Mouse (Mus musculus) midbrain, postnatal 0 days (tissue): Measurements from ENCODE around the gene Rhoh. TPM values are rescaled to one million over a fixed set of nuclear protein-coding genes. Genes with fewer than 3 reads are reported as not detected.

Experiments used
- ATAC-seq: fragments of 200-750 bp; cut with Nextera tagmentation; 2 replicates; pipeline ENCODE4 v1.8.0; 2017; ENCODE audit warnings: moderate number of reproducible peaks, mild to moderate bottlenecking, moderate TSS enrichment, moderate library complexity; ENCODE audit not compliant: low FRiP score
- DNase-seq: peaks from one replicate; pipeline ENCODE4 v3.0.0-alpha.2; 2015; ENCODE audit warnings: low spot score
- H3K27ac ChIP-seq: fragments of 300-500 bp; sonication (generic); 2 replicates; pipeline ENCODE4 v1.5.1; 2014; ENCODE audit warnings: low read depth, mild to moderate bottlenecking, low read length, mixed read lengths
- H3K27me3 ChIP-seq: fragments of 300-500 bp; sonication (generic); 2 replicates; pipeline ENCODE4 v1.6.1; 2014; ENCODE audit warnings: low read length, control low read depth, mixed read lengths; ENCODE audit not compliant: insufficient read depth
- H3K36me3 ChIP-seq: fragments of 300-500 bp; sonication (generic); 2 replicates; pipeline ENCODE4 v1.6.1; 2014; ENCODE audit warnings: low read length, control low read depth, mixed read lengths; ENCODE audit not compliant: insufficient read depth
- H3K4me1 ChIP-seq: fragments of 300-500 bp; sonication (generic); 2 replicates; pipeline ENCODE4 v1.6.1; 2014; ENCODE audit warnings: mild to moderate bottlenecking, control low read depth, antibody characterized with exemption, low read length, mixed read lengths; ENCODE audit not compliant: insufficient read depth
- H3K4me2 ChIP-seq: fragments of 300-500 bp; sonication (generic); 2 replicates; pipeline ENCODE4 v1.6.1; 2014; ENCODE audit warnings: low read depth, mild to moderate bottlenecking, low read length, mixed read lengths; ENCODE audit not compliant: poor library complexity, severe bottlenecking
- H3K4me3 ChIP-seq: fragments of 300-500 bp; sonication (generic); 2 replicates; pipeline ENCODE4 v1.5.1; 2014; ENCODE audit warnings: low read depth, mild to moderate bottlenecking, low read length, moderate library complexity
- H3K9ac ChIP-seq: fragments of 300-500 bp; sonication (generic); replicated peaks from 2 replicates; pipeline ENCODE4 v1.6.1; 2014; ENCODE audit warnings: mild to moderate bottlenecking, low read length, moderate library complexity, mixed read lengths; ENCODE audit not compliant: poor library complexity, severe bottlenecking
- H3K9me3 ChIP-seq: fragments of 300-500 bp; sonication (generic); 2 replicates; pipeline ENCODE4 v1.6.1; 2016; ENCODE audit warnings: low read length, control low read depth
- CTCF ChIP-seq: IDR thresholded peaks from 2 replicates; pipeline ENCODE4 v1.5.1; 2016; ENCODE audit warnings: antibody characterized with exemption, mild to moderate bottlenecking
- WGBS: fragments of 180-500 bp; shearing (Covaris S2); extraction: QIAGEN DNeasy Blood & Tissue Kit; methylation state at CpG from one replicate; pipeline ENCODE4 v1.1.7; 2014; 5-methylcytosine and 5-hydroxymethylcytosine counted together
- polyA plus RNA-seq: library from polyadenylated mRNA; unstranded; fragments of >200 nt; fragmentation: Nextera tagmentation; extraction: Ambion mirVana; gene quantifications from 2 replicates; pipeline ENCODE4 v1.2.1, GENCODE M21; 2015
- total RNA-seq: library from RNA; depleted of rRNA; stranded (reverse); fragments of >200 nt; gene quantifications from 2 replicates; pipeline ENCODE4 v1.2.3, GENCODE M21; 2014

Rhoh gene
- total and polyA plus RNA-seq, 2 experiments from 2014 or later: 0.33 to 0.51 TPM

DNA sequence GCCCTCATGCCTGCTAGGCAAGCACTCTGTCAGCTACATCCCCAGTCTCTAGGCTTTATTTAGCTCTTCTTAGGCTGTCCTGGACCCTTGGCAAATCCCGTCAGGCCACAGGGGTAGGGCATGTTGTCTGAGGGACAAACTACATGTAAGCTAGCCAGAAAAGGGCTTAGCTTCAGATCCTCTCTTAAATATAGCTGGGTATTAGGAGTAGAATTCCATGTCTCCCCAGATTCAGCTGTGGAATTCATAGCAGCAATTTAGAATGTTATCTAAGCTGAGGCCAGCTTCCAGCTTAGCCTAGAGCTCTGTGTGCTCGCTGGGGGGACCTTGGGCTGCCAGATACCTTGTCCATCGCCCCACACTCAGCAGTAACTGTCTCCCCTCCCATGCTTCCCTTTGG, 14.1 kb upstream of the Rhoh start:
- DNase-seq: no peak
- H3K9ac ChIP-seq: no peak overlapping the region

DNA sequence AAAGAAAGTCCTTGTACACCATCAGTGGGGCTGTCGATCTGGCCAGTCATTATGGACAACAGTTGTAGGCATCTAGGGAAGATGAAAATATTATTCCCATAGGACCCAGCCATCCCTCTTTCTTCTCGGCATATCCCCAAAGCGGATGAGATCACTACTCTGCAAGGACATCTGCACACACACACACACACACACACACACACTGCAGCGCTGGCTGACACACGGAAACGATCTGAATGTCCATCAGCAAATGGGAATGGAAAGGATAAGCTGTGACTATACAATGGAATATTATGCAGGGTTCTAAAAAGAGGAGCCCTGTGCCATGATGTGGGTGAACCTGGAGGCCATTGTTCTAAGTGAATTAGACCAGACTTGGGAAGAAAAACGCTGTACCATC, 13.4 kb upstream of the Rhoh start:
- Histone ChIP-seq H3K4me2 (no peak overlapping the region), H3K36me3 (no peaks in the 10 kb centered on the region), H3K9me3 (no peaks in the 10 kb centered on the region), H3K9ac (no peak overlapping the region), H3K4me3 (no peak overlapping the region), H3K4me1 (no peaks in the 10 kb centered on the region), H3K27ac (no peak overlapping the region), H3K27me3 (no peaks in the 10 kb centered on the region)
- WGBS: 81% methylated on average over 7 of the region's 7 CpGs
- no peak for TF ChIP-seq CTCF
- DNase-seq (no peak), ATAC-seq (no peak)

More for the DNA sequence above, 14.1 kb upstream of the Rhoh start:
- no peak for ATAC-seq
- H3K36me3 ChIP-seq: no peaks in the 10 kb centered on the region
- H3K4me1 ChIP-seq: no peaks in the 10 kb centered on the region
- WGBS: 75% methylated on average over 3 of the region's 3 CpGs
- no peak overlapping the region for H3K27ac ChIP-seq
- H3K4me2 ChIP-seq: no peak overlapping the region
- TF ChIP-seq CTCF: no peak
- no peaks in the 10 kb centered on the region for H3K27me3 ChIP-seq
- no peaks in the 10 kb centered on the region for H3K9me3 ChIP-seq
- H3K4me3 ChIP-seq: no peak overlapping the region

DNA sequence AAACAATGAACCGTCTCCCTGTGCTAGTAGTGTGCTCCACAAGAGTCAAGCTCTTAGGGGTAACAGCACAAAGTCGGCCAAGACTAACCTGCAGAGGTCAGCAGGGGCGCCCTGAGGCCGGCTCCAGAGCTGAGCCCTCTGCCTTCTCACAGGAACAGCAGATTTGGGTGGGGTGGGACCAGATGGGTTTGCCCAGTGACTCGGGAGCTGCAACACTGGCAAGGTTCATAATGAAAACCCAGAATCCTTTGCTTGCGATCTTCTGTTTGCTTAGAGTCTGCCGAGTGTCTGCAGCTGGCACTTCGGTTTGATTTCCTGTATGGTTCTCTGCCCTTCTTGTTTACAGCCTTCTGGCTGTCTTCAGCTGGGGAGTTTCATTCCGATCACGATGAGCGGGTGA, 10.2 kb upstream of the Rhoh start:
- no peak overlapping the region for H3K4me2 ChIP-seq
- no peak overlapping the region for H3K9ac ChIP-seq
- no peak overlapping the region for H3K4me3 ChIP-seq
- H3K27ac ChIP-seq: no peak overlapping the region
- H3K27me3 ChIP-seq: no peaks in the 10 kb centered on the region
- no peaks in the 10 kb centered on the region for H3K36me3 ChIP-seq
- 69% methylated on average over 11 of the region's 11 CpGs for WGBS
- TF ChIP-seq CTCF: no peak
- no peak for ATAC-seq
- no peak for DNase-seq
- H3K4me1 ChIP-seq: no peaks in the 10 kb centered on the region
- no peaks in the 10 kb centered on the region for H3K9me3 ChIP-seq

DNA sequence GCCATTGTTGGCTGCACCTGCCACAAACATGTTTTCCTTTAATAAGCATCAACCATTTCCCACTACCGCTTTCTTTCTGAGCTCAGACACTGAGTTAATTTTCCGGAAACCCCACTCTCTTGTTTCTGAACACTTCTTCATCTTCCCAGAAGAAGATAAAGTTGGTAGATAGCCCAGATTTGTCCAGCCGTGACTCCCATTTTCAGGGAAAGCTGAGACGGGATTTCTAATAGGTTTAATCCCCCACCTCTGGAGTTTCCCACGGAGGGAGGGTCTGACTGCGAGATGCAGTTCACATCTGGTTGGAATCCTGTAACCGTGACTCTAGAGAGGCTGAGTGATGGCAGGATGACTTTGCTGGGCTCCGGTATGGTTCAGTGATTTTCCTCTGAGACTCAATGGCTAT, 6.2 kb upstream of the Rhoh start:
- ATAC-seq: no peak
- 16% methylated on average over 8 of the region's 8 CpGs for WGBS
- no peak overlapping the region for H3K4me2 ChIP-seq

DNA sequence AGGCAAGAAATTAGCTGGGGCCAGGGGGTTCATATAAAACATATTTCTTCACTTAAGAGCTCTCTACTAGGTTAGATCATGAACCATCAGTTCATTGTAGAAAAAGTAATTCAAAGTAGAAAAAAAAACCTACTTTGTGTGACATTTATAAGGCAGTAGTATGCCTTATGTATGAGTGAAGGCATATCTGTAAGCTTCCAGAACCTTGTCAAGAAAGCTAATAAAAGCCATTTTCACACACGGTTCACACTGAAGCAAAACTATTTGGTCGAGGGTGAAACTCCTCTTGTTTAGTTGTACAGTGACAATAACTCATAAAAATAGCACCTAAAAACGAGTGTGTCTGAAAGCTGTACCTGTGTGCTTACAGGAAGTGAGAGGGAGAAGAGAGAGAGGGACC, 5.4 kb upstream of the Rhoh start:
- Histone ChIP-seq H3K9me3 (no peaks in the 10 kb centered on the region), H3K27ac (no peak overlapping the region), H3K36me3 (no peaks in the 10 kb centered on the region), H3K27me3 (no peaks in the 10 kb centered on the region), H3K4me1 (no peaks in the 10 kb centered on the region), H3K4me3 (no peak overlapping the region), H3K9ac (no peak overlapping the region), H3K4me2 (no peak overlapping the region)
- no peak for TF ChIP-seq CTCF
- WGBS: 82% methylated on average over 3 of the region's 3 CpGs
- ATAC-seq: no peak
- no peak for DNase-seq

More for the DNA sequence above, 6.2 kb upstream of the Rhoh start:
- no peak overlapping the region for H3K27ac ChIP-seq
- no peak overlapping the region for H3K9ac ChIP-seq
- no peaks in the 10 kb centered on the region for H3K4me1 ChIP-seq
- H3K9me3 ChIP-seq: no peaks in the 10 kb centered on the region
- H3K36me3 ChIP-seq: no peaks in the 10 kb centered on the region
- DNase-seq: no peak
- no peaks in the 10 kb centered on the region for H3K27me3 ChIP-seq
- no peak overlapping the region for H3K4me3 ChIP-seq
- TF ChIP-seq CTCF: no peak

DNA sequence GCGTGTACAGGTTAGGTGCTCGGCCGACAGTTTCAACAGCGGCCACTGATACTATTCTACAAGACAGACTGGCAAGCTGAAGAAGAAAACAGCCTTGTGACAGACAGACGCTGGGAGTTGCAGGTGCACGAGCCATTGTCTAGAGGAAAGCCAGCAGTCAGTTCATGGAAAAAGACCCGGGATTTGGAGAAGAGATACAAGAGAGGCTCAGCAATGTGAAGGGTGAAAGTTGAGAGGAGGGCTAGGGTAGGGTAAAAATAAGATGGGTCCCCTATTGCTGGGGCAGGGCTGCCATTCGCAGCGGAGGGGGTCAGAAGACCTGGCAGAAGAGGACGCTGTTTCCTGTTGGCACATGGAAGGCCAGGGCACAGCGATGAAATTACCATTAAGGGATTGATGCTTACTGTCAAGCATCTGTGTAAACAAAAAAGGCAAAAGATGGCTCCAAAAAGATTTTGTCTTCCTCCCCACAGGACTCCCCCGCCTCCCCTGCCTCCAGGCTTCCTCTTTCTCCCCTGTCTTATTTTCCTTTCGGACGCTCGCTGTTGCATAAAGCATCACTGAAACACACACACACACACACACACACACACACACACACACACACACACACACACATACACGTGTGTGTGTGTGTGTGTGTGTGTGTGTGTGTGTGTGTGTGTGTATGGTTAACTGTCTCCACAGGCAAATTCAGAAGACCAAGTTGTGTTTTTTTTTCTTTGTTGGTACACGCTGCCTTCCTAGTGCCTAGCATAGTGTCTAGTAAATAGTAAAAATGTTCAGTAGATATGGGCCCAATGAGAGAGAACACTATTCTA, 4.2 kb upstream of the Rhoh start:
- no peak overlapping the region for H3K4me2 ChIP-seq
- ATAC-seq: no peak
- TF ChIP-seq CTCF: no peak
- H3K4me3 ChIP-seq: no peak overlapping the region
- H3K27ac ChIP-seq: no peak overlapping the region
- DNase-seq: no peak
- H3K27me3 ChIP-seq: no peaks in the 10 kb centered on the region
- 82% methylated on average over 17 of the region's 17 CpGs for WGBS
- no peaks in the 10 kb centered on the region for H3K9me3 ChIP-seq
- no peaks in the 10 kb centered on the region for H3K4me1 ChIP-seq
- H3K36me3 ChIP-seq: no peaks in the 10 kb centered on the region
- H3K9ac ChIP-seq: no peak overlapping the region
